Mouse (Mus musculus) telencephalon, adult 2 months (tissue): ENCODE measurements around the gene Fdxacb1.

Source experiments
- DNase-seq: peaks from one replicate; pipeline ENCODE4 v3.0.0-alpha.2; 2011; ENCODE audit warnings: low read depth, low spot score

The Fdxacb1 gene

GRCm38 (mm10) chr9:50746214-50746677 is 21.8 kb upstream of the Fdxacb1 start, which contains the start of gene 2310030G06Rik:
Gene 2310030G06Rik, minus strand, starts transcription at chr9:50746536.
- DNase-seq = no peak

- no peak for DNase-seq
Measured at GRCm38 (mm10) chr9:50750706-50751105, 17.3 kb upstream of the Fdxacb1 start.

- no peak for DNase-seq
Measured at GRCm38 (mm10) chr9:50751323-50751722, 16.7 kb upstream of the Fdxacb1 start, which contains the start of gene Cryab. Gene Cryab, plus strand, starts transcription at chr9:50751325.

- no peak for DNase-seq
Measured at GRCm38 (mm10) chr9:50752054-50752602, 15.9 kb upstream of the Fdxacb1 start, which contains the start of gene Hspb2. Gene Hspb2, minus strand, starts transcription at chr9:50752354.

GRCm38 (mm10) chr9:50752784-50753615 is 15.0 kb upstream of the Fdxacb1 start:
- peak; percentile 79 for DNase-seq

- peak; percentile 57 for DNase-seq
Measured at GRCm38 (mm10) chr9:50753947-50754346, 14.1 kb upstream of the Fdxacb1 start.

- DNase-seq = no peak
Measured at GRCm38 (mm10) chr9:50756711-50757110, 11.3 kb upstream of the Fdxacb1 start.

GRCm38 (mm10) chr9:50761520-50762243 is 6.4 kb upstream of the Fdxacb1 start:
- no peak for DNase-seq

GRCm38 (mm10) chr9:50763331-50763730 is 4.7 kb upstream of the Fdxacb1 start:
- no peak for DNase-seq

- DNase-seq = peak; percentile 35
Measured at GRCm38 (mm10) chr9:50767531-50768106, 417 bp upstream of the Fdxacb1 start.

- no peak for DNase-seq
Measured at GRCm38 (mm10) chr9:50770011-50770410, 2.0 kb downstream of the Fdxacb1 start.

- DNase-seq = no peak
Measured at GRCm38 (mm10) chr9:50774026-50774462, 6.0 kb downstream of the Fdxacb1 start.

GRCm38 (mm10) chr9:50774991-50775612 is 7.1 kb downstream of the Fdxacb1 start, which contains the start of the genes Alg9 and 1110032A03Rik:
Gene Alg9, plus strand, starts transcription at chr9:50775019.
Gene 1110032A03Rik, minus strand, starts transcription at chr9:50775520.
- peak; percentile 87 for DNase-seq

- no peak for DNase-seq
Measured at GRCm38 (mm10) chr9:50775662-50776126, 7.7 kb downstream of the Fdxacb1 start.

- no peak for DNase-seq
Measured at GRCm38 (mm10) chr9:50776162-50776760, 8.2 kb downstream of the Fdxacb1 start.

- no peak for DNase-seq
Measured at GRCm38 (mm10) chr9:50782155-50782554, 14.1 kb downstream of the Fdxacb1 start.

- DNase-seq = no peak
Measured at GRCm38 (mm10) chr9:50795266-50795665, 27.2 kb downstream of the Fdxacb1 start.

GRCm38 (mm10) chr9:50796776-50797175 is 28.7 kb downstream of the Fdxacb1 start:
- DNase-seq = no peak

GRCm38 (mm10) chr9:50797641-50798040 is 29.6 kb downstream of the Fdxacb1 start:
- no peak for DNase-seq

GRCm38 (mm10) chr9:50798368-50798767 is 30.3 kb downstream of the Fdxacb1 start:
- no peak for DNase-seq
